Comparison of ENCODE assay signal across 18 mouse cellular contexts in genomic region chr14:12780016-12780415, GRCm38 (mm10). TPM values are rescaled to one million over a fixed set of nuclear protein-coding genes. Genes with fewer than 3 reads are reported as not detected.
DNase-seq lines count a peak whose midpoint lies in the region; TF ChIP-seq lines count a peak whose summit lies in the region.
"Had no signal": no experiment of that assay in that cellular context is flagged by ENCODE, and none has a peak within 500 bp of the region (broad histone marks: within the 10 kb centered on the region; RNA-seq: fewer than 3 reads in every experiment).

No protein-coding gene starts in this region.

- H3K27ac ChIP-seq in left cerebral cortex, adult 2 months = 0 out of 2 replicates have a peak overlapping the region, but pooled peaks have one; percentile 4
- H3K27ac ChIP-seq: embryonic facial prominence, embryonic 10.5 days; embryonic facial prominence, embryonic 12.5 days; forebrain, embryonic 13.5 days; forebrain, embryonic 15.5 days had no signal

- intact Hi-C loops in left cerebral cortex, adult 2 months (cut with DNase I) = no loop called here
- intact Hi-C loops in left cerebral cortex, postnatal 10 days (cut with DNase I) = no loop called here

- no peak overlapping the region for H3K4me3 ChIP-seq in left cerebral cortex, adult 2 months
- H3K4me3 ChIP-seq: embryonic facial prominence, embryonic 10.5 days; embryonic facial prominence, embryonic 12.5 days; forebrain, embryonic 13.5 days; forebrain, embryonic 15.5 days had no signal

- no peak for TF ChIP-seq CTCF in left cerebral cortex, adult 2 months (IDR thresholded peaks at IDR 0.05)

- no peak for DNase-seq in left cerebral cortex, adult 2 months (ENCODE audit: extremely low spot score in 1 of 2, low spot score in 2 of 2)
- DNase-seq in left cerebral cortex, postnatal 10 days (ENCODE audit: extremely low spot score in 1 of 2, low spot score in 2 of 2) = no peak
- DNase-seq in brain, adult 2 months (ENCODE audit: low read depth, low spot score) = peak; percentile 81
- DNase-seq in telencephalon, adult 2 months (ENCODE audit: low read depth, low spot score) = peak; percentile 62
- DNase-seq in natural killer cell, adult 2 months (ENCODE audit: low spot score in 2 of 2) = no peak
- DNase-seq: adrenal gland, adult 2 months; adrenal gland, postnatal 10 days; adrenal gland, postnatal 25 days; cerebellum, adult 11-12 months; cerebellum, adult 9-10 months; cerebellum, postnatal 10 days; cerebellum, postnatal 25 days; forebrain, postnatal 0 days had no signal

RNA-seq across cellular contexts. Expression of gene Cadps, which starts 42.9 kb away (rescaled TPM):
- 100 to 1,000 TPM; 242 to 245 TPM for total RNA-seq in left cerebral cortex, adult 2 months (2021)
- 100 to 1,000 TPM; 227 to 236 TPM for total RNA-seq in left cerebral cortex, postnatal 10 days (2021)
- total RNA-seq: MEL had no signal

Comparison
In these comparisons a context has a peak if more than half of its experiments do, and no peak if none do; other contexts are left out.
1. DNase-seq: peak in brain, adult 2 months (single experiment) and telencephalon, adult 2 months (single experiment); none in left cerebral cortex, adult 2 months (0 of 2), left cerebral cortex, postnatal 10 days (0 of 2) and natural killer cell, adult 2 months (0 of 2).